Mouse (Mus musculus): ENCODE data around the gene Cspg5. TPM values are rescaled to one million over a fixed set of nuclear protein-coding genes. Genes with fewer than 3 reads are reported as not detected.
A peak's percentile ranks its signal among the peaks of the same experiment; 100 is the strongest.

Cspg5 gene
- 2.1 and 2.9 TPM in 2 replicates for polyA plus RNA-seq (2015; fragmentation: Nextera tagmentation; extraction: Ambion mirVana)

DNA sequence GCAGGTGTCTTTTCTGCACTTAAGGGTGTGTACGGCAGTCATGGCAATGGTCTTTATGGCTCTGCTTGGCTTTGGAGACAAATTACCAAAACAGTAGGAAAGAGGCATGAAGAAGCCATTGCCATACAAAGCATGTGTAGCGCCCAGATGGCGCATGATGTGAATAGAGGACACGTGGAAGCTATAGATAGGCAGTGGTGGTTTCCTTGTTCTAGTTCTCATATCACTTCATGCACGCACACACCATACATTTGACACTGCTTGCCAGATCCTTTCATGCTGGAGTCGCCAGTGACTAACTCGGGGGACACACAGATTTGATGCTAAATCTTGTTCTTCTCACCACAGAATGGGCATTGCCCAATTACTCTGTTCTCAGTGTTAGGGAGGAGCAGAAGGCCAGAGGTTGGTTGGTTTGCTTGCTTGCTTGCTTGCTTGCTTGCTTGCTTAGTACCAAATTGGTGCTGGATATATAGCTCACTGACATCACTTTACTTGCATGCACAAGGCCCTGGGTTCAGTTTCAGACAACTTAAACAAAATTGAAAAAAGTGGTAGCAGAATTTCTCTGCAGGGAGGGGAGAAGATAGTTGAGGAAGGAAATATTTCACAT lies at the start of gene Cspg5:
TSS of gene Cspg5 (plus strand) at position 563 of the 613 bp plus-strand sequence.
- ATAC-seq (replicated peaks; ENCODE audit: low FRiP score) = no peak
- Histone ChIP-seq H3K9ac (0 out of 2 replicates have a peak within 1 kb of the TSS, but pooled peaks have one; percentile 42), H3K4me2 (peak within 1 kb of the TSS; percentile 100), H3K4me1 (peaks cover 20% of the 10 kb centered on the region), H3K36me3 (peaks cover 31% of the 10 kb centered on the region), H3K4me3 (replicated peaks) (peak within 1 kb of the TSS; percentile 73), H3K27ac (no peak within 1 kb of the TSS), H3K27me3 (peaks cover 38% of the 10 kb centered on the region), H3K9me3 (replicated peaks) (no peaks in the 10 kb centered on the region)
- 83% methylated on average over 7 of the region's 7 CpGs for WGBS

DNA sequence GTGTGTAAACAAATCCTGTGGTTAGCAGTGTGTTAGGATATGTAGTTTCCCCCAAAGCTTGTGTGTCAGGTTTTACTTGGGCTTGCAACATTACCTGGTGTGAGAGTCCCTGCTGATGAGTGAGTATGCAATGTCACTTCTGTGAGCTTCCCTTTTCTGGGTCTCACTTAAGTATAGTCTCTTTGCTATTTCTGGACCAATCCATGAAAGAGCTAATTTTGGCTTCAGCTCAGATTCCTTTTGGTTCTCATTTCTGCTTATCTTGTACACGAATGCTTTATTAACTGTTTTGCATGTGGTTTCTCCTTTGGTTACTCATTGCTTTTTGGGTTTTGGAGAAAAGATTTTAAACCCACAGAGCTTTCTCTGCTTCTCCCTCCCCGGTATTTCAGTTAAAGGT lies 43.7 kb upstream of the Cspg5 start:
- H3K36me3 ChIP-seq = peaks cover 87% of the 10 kb centered on the region
- ATAC-seq (replicated peaks; ENCODE audit: low FRiP score) = no peak

DNA sequence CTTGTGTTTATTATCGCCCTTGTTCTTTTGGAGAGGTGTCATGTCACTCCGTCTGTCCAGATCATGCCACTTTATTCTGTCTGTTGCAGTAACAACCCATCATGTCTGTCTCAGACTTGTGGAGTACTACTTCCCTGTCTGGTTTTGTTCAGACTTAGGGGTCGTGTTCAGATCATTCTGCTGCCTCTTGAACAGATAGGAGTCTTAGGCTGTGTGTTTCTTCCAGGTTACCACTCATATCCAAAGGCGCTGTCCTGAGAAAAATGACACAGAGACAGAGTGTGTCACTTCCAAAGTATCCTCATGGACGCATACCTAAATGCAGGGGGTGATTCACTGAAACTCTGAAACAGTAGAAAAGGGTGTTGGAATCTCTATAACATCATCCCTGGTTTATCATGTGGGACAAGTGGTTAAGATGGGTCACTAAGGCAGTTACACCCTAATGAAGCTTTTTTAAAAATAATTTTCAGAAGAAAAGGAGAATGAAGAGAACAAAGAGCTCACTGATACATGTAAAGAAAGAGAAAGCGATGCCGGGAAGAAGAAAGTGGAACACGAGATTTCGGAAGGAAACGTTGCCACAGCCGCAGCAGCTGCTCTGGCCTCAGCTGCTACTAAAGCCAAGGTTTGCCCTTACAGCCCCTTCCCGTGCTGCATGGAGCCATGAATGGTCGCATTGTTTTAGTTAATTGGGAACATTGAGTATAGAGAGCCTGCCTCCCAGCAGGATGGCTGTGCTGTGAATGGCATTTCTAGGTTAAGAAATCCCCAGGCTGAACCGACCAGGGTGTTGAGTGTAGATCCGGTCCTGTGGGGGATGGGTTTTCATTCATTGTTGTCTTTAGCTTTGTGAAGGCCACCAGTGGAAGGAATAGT lies 37.8 kb upstream of the Cspg5 start:
- Histone ChIP-seq H3K27me3 (no peaks in the 10 kb centered on the region), H3K9me3 (replicated peaks) (no peaks in the 10 kb centered on the region), H3K9ac (no peak overlapping the region), H3K36me3 (peaks cover 93% of the 10 kb centered on the region), H3K4me3 (replicated peaks) (no peak overlapping the region), H3K27ac (no peak overlapping the region), H3K4me1 (no peaks in the 10 kb centered on the region), H3K4me2 (no peak overlapping the region)
- WGBS = 73% methylated on average over 15 of the region's 15 CpGs
- ATAC-seq (replicated peaks; ENCODE audit: low FRiP score) = no peak

More for the DNA sequence above, 43.7 kb upstream of the Cspg5 start:
- H3K27ac ChIP-seq = no peak overlapping the region
- H3K4me1 ChIP-seq = no peaks in the 10 kb centered on the region
- WGBS = 94% methylated on average over 2 of the region's 2 CpGs
- H3K27me3 ChIP-seq = no peaks in the 10 kb centered on the region
- H3K4me3 ChIP-seq (replicated peaks) = no peak overlapping the region
- H3K4me2 ChIP-seq = no peak overlapping the region
- no peaks in the 10 kb centered on the region for H3K9me3 ChIP-seq (replicated peaks)
- H3K9ac ChIP-seq = no peak overlapping the region

DNA sequence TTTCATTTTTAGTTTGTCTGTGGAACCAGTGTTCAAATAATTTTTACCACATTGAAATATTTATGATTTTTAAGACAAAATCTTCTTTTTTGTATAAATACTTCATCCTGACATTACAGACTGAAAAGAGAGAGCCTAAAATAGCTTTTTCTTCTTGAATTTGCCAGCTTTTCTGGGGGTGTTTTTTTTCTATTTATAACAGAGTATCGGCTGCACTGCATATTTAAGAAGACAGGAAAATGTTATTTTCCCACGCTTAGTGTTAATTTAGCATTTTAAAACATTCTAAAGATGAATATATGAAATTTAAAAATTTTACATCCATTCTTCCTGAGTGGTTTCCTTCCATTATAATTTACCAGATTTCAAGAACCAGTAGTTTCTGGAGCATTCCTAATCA lies 37.1 kb upstream of the Cspg5 start:
- no peak overlapping the region for H3K9ac ChIP-seq
- peaks cover 93% of the 10 kb centered on the region for H3K36me3 ChIP-seq
- H3K4me2 ChIP-seq = no peak overlapping the region
- ATAC-seq (replicated peaks; ENCODE audit: low FRiP score) = no peak
- H3K27ac ChIP-seq = no peak overlapping the region
- no peaks in the 10 kb centered on the region for H3K9me3 ChIP-seq (replicated peaks)
- H3K27me3 ChIP-seq = no peaks in the 10 kb centered on the region
- H3K4me1 ChIP-seq = no peaks in the 10 kb centered on the region
- H3K4me3 ChIP-seq (replicated peaks) = no peak overlapping the region
- 84% methylated on average over 2 of the region's 2 CpGs for WGBS

DNA sequence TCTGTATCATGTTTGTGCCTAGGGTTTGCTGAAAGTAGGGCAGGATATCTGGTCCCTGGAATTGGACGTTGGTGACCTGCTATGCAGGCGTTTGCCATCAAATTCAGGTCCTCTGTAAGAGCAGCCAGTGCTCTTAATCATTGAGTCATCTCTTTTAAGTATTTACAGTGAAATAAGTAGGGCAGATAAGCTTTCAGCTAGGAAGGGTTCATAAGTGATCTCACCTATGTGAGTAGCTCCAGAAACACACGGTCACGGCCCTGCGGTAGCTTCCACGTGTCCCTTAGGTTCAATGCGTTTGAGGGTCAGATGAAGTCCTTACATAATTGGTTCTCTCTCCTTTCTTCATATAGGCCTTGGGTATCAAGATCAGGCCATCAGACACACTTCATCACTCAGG lies 35.3 kb upstream of the Cspg5 start:
- Histone ChIP-seq H3K9me3 (replicated peaks) (no peaks in the 10 kb centered on the region), H3K27ac (no peak overlapping the region), H3K36me3 (peaks cover 94% of the 10 kb centered on the region), H3K4me1 (no peaks in the 10 kb centered on the region), H3K27me3 (no peaks in the 10 kb centered on the region), H3K4me3 (replicated peaks) (no peak overlapping the region), H3K4me2 (no peak overlapping the region), H3K9ac (no peak overlapping the region)
- 72% methylated on average over 7 of the region's 7 CpGs for WGBS
- ATAC-seq (replicated peaks; ENCODE audit: low FRiP score) = no peak

DNA sequence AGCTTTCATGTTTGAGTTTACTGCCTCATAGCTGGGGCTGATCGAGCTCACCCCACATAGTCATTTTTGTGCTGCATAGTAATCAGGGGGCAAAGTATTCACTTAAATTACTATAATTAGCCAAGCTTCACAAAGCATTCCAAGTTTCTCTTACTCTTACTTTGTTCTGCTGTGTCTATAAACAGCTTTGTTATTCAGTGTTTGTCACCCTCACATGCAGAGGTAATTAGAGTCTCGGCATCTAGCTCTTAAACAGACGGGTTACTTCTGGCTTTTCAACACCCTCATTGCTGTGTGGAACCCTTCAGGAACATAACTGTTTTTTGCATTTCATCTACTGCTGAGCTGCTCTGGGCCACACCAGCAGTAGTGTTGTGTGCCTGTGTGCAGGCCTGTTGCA lies 34.6 kb upstream of the Cspg5 start:
- H3K27ac ChIP-seq = no peak overlapping the region
- H3K27me3 ChIP-seq = no peaks in the 10 kb centered on the region
- H3K9ac ChIP-seq = no peak overlapping the region
- no peaks in the 10 kb centered on the region for H3K4me1 ChIP-seq
- ATAC-seq (replicated peaks; ENCODE audit: low FRiP score) = no peak
- no peaks in the 10 kb centered on the region for H3K9me3 ChIP-seq (replicated peaks)
- H3K4me3 ChIP-seq (replicated peaks) = no peak overlapping the region
- no peak overlapping the region for H3K4me2 ChIP-seq
- 88% methylated on average over 3 of the region's 3 CpGs for WGBS
- H3K36me3 ChIP-seq = peaks cover 94% of the 10 kb centered on the region

DNA sequence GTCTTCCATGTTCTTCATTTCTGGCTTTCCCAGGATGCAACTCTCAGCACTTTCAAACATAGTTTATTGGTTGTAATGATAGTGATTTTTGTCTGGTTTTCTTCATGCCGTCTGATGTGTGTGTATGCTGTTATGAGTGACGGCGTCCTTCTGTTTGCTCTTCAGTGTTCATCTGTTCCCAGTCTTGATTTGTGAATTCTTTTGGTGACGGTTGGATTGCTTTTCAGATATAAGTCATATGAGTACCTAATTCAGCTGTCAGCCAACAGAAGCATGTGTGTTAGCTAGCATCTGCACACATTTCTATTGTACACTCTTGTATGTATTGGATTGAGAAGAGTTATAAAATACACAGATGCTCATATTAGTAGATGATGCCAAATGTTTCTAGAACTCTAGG lies 19.3 kb upstream of the Cspg5 start:
- H3K27ac ChIP-seq = no peak overlapping the region
- H3K36me3 ChIP-seq = peaks cover 93% of the 10 kb centered on the region
- no peak overlapping the region for H3K4me2 ChIP-seq
- no peaks in the 10 kb centered on the region for H3K4me1 ChIP-seq
- H3K4me3 ChIP-seq (replicated peaks) = no peak overlapping the region
- H3K9ac ChIP-seq = no peak overlapping the region
- no peak for ATAC-seq (replicated peaks; ENCODE audit: low FRiP score)
- WGBS = 91% methylated on average over 4 of the region's 4 CpGs
- H3K27me3 ChIP-seq = no peaks in the 10 kb centered on the region
- no peaks in the 10 kb centered on the region for H3K9me3 ChIP-seq (replicated peaks)

DNA sequence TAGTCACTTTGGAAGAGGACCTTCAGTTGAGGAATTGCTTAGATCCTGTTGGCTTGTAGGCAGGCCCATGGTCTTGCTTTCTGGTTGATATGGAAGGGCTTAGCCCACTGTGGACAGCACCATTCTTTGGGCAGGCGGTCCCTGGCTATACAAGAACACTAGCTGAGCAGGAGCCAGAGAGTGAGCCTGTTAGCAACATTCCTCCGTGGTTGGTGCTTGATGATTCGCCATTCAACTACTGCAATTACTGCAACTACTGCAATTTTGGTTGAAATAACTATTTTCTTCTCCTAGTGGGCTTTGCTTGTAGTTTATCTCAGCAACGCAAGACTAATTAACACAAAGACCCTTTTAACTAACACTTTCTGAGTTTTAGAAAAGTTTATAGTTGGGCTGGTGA lies 17.4 kb upstream of the Cspg5 start:
- H3K36me3 ChIP-seq = peaks cover 93% of the 10 kb centered on the region
- no peak for ATAC-seq (replicated peaks; ENCODE audit: low FRiP score)

DNA sequence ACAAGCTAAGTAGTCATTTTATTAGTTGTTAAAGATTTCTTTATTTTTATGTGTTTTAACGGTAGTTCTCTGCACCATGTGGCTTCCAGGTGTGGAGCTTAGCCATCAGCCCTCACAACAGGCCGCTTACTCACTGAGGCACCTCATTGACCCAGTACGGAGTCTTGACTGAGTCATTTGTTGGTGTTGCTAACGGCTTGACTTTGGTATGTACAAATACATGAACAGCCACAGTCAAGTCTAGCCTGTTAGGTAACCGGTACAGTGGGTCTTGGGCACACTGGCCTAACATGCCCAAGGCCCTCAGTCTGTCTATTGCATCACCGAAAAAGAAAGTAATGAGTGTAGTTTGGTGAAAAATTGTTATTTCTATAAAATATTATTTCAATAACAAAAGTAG lies 14.9 kb upstream of the Cspg5 start:
- 91% methylated on average over 6 of the region's 6 CpGs for WGBS
- no peak overlapping the region for H3K4me2 ChIP-seq
- ATAC-seq (replicated peaks; ENCODE audit: low FRiP score) = no peak
- H3K27ac ChIP-seq = no peak overlapping the region
- H3K4me3 ChIP-seq (replicated peaks) = no peak overlapping the region
- H3K9ac ChIP-seq = no peak overlapping the region
- H3K27me3 ChIP-seq = no peaks in the 10 kb centered on the region
- no peaks in the 10 kb centered on the region for H3K9me3 ChIP-seq (replicated peaks)
- no peaks in the 10 kb centered on the region for H3K4me1 ChIP-seq
- H3K36me3 ChIP-seq = peaks cover 93% of the 10 kb centered on the region

More for the DNA sequence above, 17.4 kb upstream of the Cspg5 start:
- 96% methylated on average over 4 of the region's 4 CpGs for WGBS
- H3K9ac ChIP-seq = no peak overlapping the region
- no peaks in the 10 kb centered on the region for H3K9me3 ChIP-seq (replicated peaks)
- no peak overlapping the region for H3K4me2 ChIP-seq
- H3K4me1 ChIP-seq = no peaks in the 10 kb centered on the region
- H3K27me3 ChIP-seq = no peaks in the 10 kb centered on the region
- H3K4me3 ChIP-seq (replicated peaks) = no peak overlapping the region
- no peak overlapping the region for H3K27ac ChIP-seq

DNA sequence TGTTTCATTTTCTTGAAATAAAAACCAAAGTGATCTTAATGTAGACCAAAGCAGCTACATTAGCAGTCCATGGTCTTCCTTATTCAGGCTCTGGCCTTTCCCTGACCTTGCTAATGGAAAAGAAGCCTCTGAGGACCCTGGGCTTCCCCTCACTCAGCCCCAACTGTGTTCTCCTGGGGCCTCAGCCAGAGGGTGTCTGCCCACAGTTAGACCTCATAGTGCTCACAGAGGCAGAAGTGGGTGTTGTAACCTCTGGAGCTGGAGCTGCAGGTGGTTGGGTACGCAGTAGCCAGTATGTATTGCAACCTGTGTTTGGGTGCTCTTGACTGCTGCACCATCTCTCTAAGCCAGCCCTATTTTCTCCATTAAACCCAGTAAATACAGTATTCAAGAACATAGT lies 14.5 kb upstream of the Cspg5 start:
- WGBS = 94% methylated on average over 1 of the region's 1 CpGs
- no peaks in the 10 kb centered on the region for H3K4me1 ChIP-seq
- no peak overlapping the region for H3K9ac ChIP-seq
- no peaks in the 10 kb centered on the region for H3K9me3 ChIP-seq (replicated peaks)
- H3K27ac ChIP-seq = no peak overlapping the region
- ATAC-seq (replicated peaks; ENCODE audit: low FRiP score) = no peak
- H3K36me3 ChIP-seq = peaks cover 93% of the 10 kb centered on the region
- no peaks in the 10 kb centered on the region for H3K27me3 ChIP-seq
- no peak overlapping the region for H3K4me2 ChIP-seq
- no peak overlapping the region for H3K4me3 ChIP-seq (replicated peaks)

DNA sequence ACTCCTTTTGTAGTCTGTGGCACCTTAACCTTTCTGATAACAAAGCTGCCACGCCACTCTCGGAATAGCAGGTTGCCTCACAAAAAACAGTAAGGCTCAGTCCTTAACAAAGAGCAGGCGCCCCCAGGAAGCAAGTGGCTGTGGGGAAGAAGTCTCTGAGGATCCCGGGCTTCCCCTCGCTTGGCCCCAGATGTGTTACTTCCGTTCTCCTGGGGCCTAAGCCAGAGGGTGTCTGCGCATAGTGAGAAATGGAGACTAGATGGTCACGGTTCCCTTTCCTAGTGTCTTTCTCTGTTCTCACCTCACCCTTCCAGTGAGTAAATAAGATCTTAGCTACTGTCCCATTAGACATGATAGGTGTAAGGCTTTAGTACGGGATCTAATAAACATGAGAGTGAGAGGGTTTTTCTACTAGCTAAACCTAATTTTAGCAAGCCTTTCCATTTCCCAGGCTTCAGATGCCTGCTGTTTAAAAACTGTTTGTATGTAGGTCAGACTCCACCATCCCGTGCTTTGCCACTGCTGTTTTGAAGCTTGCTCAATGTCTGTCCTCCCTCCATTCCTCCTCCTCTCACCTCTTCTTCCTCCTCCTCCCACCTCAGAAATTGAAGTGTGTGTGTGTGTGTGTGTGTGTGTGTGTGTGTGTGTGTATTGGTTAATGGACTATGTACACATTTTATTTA lies 13.9 kb upstream of the Cspg5 start:
- 90% methylated on average over 10 of the region's 10 CpGs for WGBS
- Histone ChIP-seq H3K4me2 (no peak overlapping the region), H3K4me1 (no peaks in the 10 kb centered on the region), H3K4me3 (replicated peaks) (no peak overlapping the region), H3K36me3 (peaks cover 93% of the 10 kb centered on the region), H3K9ac (no peak overlapping the region), H3K27me3 (no peaks in the 10 kb centered on the region), H3K27ac (no peak overlapping the region), H3K9me3 (replicated peaks) (no peaks in the 10 kb centered on the region)
- ATAC-seq (replicated peaks; ENCODE audit: low FRiP score) = no peak

DNA sequence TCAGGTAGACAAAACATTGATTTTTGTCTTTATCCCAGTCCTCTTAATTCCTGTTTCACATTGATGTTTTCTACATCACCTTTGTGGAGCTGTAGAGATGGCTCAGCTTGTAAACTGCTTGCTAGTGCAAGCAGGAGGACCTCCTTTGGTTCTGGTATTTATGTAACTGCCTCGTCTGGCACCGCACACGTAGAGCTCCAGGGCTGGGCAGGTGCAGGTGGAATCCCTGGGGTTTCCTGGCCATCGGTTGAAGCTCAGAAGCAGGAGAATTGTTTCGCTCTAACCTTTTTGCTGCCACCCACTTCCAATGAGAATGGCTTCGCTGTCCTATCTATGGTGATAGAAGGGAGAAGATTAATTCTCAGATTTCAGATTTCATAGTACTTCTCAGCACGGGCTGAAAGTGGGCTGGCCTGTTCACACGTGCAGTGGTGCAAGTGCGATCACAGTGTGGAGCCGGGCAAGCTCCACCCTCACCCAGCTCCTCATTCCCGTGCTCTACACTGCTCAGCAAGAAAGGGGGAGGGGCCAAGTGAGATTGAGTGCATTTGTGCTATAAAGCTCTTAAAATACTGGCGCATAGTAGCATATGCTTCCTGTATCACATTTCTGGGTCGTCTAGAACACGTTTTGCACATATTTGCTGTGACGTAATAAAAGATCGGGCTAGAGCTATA lies 13.1 kb upstream of the Cspg5 start:
- no peak overlapping the region for H3K9ac ChIP-seq
- no peak overlapping the region for H3K4me2 ChIP-seq
- H3K4me3 ChIP-seq (replicated peaks) = no peak overlapping the region
- ATAC-seq (replicated peaks; ENCODE audit: low FRiP score) = no peak
- H3K4me1 ChIP-seq = no peaks in the 10 kb centered on the region
- H3K36me3 ChIP-seq = peaks cover 95% of the 10 kb centered on the region
- H3K9me3 ChIP-seq (replicated peaks) = no peaks in the 10 kb centered on the region
- no peak overlapping the region for H3K27ac ChIP-seq
- H3K27me3 ChIP-seq = no peaks in the 10 kb centered on the region
- 87% methylated on average over 16 of the region's 16 CpGs for WGBS
